In the genomic region with DNA sequence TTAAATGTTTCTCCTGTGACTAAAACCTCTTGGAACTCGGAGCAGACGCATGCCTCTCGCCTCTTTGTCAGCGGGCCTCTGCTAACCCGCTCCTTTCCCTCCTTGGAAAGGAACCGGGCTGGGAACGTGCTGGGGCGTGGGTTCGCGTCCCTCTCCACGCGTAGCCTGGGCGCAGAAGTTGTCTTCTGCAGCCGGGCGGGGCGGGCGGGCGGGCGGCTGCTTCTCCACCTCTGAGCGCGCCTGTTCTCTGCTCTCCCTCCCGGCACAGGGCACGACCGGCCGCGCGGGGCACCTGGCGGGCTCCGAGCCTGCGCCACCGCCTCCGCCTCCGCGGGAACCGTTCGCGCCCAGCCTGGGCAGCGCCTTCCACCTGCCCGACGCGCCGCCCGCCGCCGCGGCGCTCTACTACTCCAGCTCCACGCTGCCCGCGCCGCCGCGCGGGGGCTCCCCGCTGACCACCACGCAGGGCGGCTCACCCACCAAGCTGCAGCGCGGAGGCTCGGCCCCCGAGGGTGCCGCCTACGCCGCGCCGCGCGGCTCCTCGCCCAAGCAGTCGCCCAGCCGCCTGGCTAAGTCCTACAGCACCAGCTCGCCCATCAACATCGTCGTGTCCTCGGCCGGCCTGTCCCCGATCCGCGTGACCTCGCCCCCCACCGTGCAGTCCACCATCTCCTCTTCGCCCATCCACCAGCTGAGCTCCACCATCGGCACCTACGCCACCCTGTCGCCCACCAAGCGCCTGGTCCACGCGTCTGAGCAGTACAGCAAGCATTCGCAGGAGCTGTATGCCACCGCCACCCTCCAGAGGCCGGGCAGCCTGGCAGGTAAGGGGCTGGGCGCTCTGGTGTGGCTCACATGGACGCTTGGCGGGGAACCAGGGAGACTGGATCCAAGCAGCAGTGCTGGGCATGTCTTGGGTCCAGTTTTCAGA, we compare ENCODE assay signal across 8 mouse cellular contexts.
A peak's percentile ranks its signal among the peaks of the same experiment; 100 is the strongest.
DNase-seq lines count a peak whose midpoint lies in the region; ATAC-seq lines count a peak whose summit lies in the region.

No protein-coding gene starts in this region.

- H3K9me3 ChIP-seq in forebrain, embryonic 15.5 days: no peaks in the 10 kb centered on the region

- no peaks in the 10 kb centered on the region for H3K27me3 ChIP-seq in forebrain, embryonic 15.5 days

- peak overlapping the region; percentile 16; the same call in 1 of the 2 replicates for H3K27ac ChIP-seq in forebrain, embryonic 15.5 days (replicated peaks)

- H3K4me3 ChIP-seq in forebrain, embryonic 15.5 days: peak overlapping the region; percentile 61

- ATAC-seq in forebrain, embryonic 15.5 days (replicated peaks): peak; percentile 71

- peak overlapping the region; percentile 65 for H3K9ac ChIP-seq in forebrain, embryonic 15.5 days (replicated peaks)

- H3K36me3 ChIP-seq in forebrain, embryonic 15.5 days: no peaks in the 10 kb centered on the region

- peak; percentile 25 for DNase-seq in layer of hippocampus, adult 11-12 months (ENCODE audit: low spot score)
- no peak for DNase-seq in layer of hippocampus, adult 8-10 months (ENCODE audit: low spot score in 2 of 2)
- peak; percentile 55 for DNase-seq in cerebellum, adult 11 months
- peak; percentile 19 for DNase-seq in layer of hippocampus, adult 9-11 months
- peak; percentile 19 for DNase-seq in lung, postnatal 14 days
- peak; percentile 28 to 47 for DNase-seq in right cerebral cortex, adult 2 months (ENCODE audit: low spot score in 2 of 2)
- no peak for DNase-seq in spleen, postnatal 10 days (ENCODE audit: low spot score in 2 of 2)

- peaks cover 46% of the 10 kb centered on the region for H3K4me1 ChIP-seq in forebrain, embryonic 15.5 days

- WGBS in forebrain, embryonic 15.5 days: 1% methylated on average over 92 of the region's 94 CpGs

- H3K4me2 ChIP-seq in forebrain, embryonic 15.5 days (replicated peaks): peak overlapping the region; percentile 98

Comparison
In these comparisons a context has a peak if more than half of its experiments do, and no peak if none do; other contexts are left out.
1. DNase-seq: peak in layer of hippocampus, adult 11-12 months (single experiment), cerebellum, adult 11 months (single experiment), layer of hippocampus, adult 9-11 months (single experiment), lung, postnatal 14 days (single experiment) and right cerebral cortex, adult 2 months (2 of 2); none in layer of hippocampus, adult 8-10 months (0 of 2) and spleen, postnatal 10 days (0 of 2).